Mouse (Mus musculus): ENCODE results near the gene Slc12a9. TPM values are rescaled to one million over a fixed set of nuclear protein-coding genes. Genes with fewer than 3 reads are reported as not detected.

Gene Slc12a9
- 1 to 10 TPM; 5.0 to 5.5 TPM for total RNA-seq (2021)

GRCm38 (mm10) chr5:137333512-137334174, at the start of gene Slc12a9:
Slc12a9 (minus strand) TSS chr5:137333597.
- peak; percentile 97 for DNase-seq

- peak; percentile 73 for DNase-seq
Measured at GRCm38 (mm10) chr5:137381152-137381551, 47.8 kb upstream of the Slc12a9 start.

GRCm38 (mm10) chr5:137377603-137378002, 44.2 kb upstream of the Slc12a9 start:
- DNase-seq, result peak; percentile 22

GRCm38 (mm10) chr5:137377176-137377575, 43.8 kb upstream of the Slc12a9 start:
- DNase-seq, result peak; percentile 55

GRCm38 (mm10) chr5:137376722-137377121, 43.3 kb upstream of the Slc12a9 start:
- no peak for DNase-seq

DNA sequence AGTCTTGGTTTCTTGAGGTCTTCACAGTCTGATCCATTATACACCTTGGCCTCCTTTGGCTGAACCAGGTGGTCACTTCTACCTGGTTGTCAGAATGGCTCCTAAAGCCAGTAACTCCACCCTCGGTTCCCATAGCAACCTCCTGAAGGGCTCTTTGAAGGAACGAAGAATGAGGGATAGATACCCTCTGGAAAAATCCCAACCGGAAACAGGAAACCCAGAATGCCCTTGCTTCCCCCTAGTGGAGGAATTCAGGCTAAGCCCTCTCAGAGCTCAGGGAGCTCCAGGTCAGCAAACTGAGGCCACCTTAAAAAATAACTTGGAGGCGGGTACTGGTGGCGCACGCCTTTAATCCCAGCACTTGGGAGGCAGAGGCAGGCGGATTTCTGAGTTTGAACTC, 42.8 kb upstream of the Slc12a9 start:
- DNase-seq, result peak; percentile 30

DNA sequence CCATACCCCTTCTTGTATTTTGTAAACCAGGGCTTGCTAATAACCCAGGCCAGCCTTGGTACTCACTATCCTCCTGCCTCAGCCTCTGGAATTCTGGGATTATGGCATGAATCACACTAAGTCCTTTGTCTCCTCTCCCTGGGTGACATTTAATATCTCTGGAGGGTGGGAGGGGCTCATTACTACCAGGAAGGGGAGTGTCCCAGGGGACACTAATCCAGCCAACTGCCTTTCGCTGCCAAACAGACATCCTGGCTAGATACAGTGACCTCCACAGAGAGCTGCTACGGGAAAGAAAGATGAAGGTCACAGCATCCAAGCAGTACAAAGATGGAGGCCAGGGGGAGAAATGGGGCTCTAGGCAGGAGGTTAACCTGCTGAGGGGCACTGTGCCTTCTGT, 42.2 kb upstream of the Slc12a9 start:
- DNase-seq, result peak; percentile 77

GRCm38 (mm10) chr5:137374521-137375080, 41.2 kb upstream of the Slc12a9 start:
- DNase-seq, result no peak

- DNase-seq, result peak; percentile 45
Measured at GRCm38 (mm10) chr5:137373371-137373950, 40.1 kb upstream of the Slc12a9 start.

- DNase-seq, result no peak
Measured at GRCm38 (mm10) chr5:137369665-137370064, 36.3 kb upstream of the Slc12a9 start.

- no peak for DNase-seq
Measured at GRCm38 (mm10) chr5:137358382-137358781, 25.0 kb upstream of the Slc12a9 start.

DNA sequence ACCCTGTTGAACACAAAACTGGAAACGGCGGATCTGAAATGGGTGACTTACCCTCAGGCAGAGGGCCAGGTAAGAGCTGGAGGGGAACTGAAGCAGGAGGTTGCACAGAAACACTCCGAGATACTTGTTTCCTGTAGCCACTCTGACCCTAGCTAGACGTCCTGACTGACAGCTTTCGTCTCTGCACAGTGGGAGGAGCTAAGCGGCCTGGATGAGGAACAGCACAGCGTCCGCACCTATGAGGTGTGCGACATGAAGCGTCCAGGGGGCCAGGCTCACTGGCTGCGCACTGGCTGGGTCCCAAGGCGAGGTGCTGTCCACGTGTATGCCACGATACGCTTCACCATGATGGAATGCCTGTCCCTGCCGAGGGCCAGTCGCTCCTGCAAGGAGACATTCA, 20.7 kb upstream of the Slc12a9 start:
- DNase-seq, result no peak

GRCm38 (mm10) chr5:137352011-137352975, 18.9 kb upstream of the Slc12a9 start:
- DNase-seq, result peak; percentile 80

DNA sequence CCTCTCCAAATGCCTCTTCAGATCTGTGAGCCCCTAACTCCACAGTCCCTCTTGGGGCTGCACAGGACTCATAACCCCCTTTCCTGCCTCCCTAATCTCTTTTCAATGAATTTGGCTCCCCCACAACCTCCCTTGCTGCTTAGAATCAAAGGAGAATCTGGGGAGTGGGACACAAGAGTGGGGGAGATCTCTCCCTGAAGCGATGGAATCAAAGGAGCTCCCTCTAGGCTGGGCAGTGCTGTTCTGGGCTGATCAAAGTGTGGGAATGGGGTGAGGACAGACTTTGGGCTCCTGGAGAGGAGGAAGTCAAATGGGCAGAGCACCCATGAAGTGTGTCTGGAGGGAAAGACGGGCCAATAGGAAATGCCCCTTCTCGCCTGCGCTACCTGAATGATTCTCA, 18.0 kb upstream of the Slc12a9 start:
- DNase-seq, result no peak

DNA sequence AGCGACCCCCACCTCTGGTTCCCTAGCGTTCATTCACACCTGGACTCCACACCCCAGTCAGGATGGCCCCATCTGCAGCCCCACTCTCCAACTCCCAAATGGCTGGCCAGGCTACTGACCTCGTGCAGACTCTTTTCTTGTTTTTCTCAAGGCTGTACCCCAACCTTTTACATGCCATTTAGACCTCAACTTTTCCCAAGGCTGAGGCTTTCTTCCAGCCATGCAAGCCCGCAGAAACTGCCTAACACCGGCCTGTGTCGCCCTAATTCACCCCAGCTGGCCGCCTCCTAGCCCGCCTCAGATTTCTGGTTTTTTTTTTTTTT, 17.6 kb upstream of the Slc12a9 start:
- no peak for DNase-seq

DNA sequence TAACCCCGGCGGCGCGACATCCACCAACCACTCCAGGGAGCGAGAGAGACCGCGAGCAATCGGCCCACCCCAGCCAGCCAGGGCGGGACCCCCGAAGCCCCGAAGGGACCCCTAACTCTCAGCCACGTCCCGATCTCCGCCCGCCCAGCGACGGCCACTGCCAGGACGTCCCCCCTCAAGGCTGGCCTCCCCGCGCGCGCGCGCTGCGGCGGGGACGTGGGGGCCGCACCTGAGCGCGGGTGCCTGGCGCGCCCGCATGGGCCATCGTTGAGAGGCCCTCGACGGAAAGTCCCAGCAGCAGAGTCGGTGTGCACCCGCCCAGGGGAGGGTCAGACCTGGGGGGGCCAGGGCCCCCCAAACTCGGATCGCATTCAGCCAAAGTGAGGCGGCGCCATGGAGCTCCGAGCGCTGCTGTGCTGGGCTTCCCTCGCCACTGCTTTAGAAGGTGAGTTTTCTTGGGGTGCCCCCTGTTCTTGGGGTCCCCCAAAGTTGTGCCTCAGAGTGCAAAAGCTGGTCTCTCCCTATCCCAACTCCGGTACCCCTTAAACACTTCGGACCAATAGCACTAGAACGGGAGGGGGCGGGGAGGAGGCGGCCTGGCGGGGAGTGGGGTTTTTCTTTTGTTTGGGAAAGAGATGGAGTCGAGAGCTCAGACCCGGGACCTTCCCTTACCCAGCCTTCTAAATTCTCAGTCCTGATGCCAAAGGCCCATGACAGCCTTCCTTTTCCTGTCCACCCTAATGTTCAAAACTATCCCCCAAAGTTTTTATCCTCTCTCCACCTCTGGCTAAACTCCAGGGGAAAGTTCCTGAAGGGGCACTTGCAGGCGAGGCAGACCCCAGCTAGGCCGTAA, 17.0 kb upstream of the Slc12a9 start:
- no peak for DNase-seq

- peak; percentile 96 for DNase-seq
Measured at GRCm38 (mm10) chr5:137349384-137350204, 16.2 kb upstream of the Slc12a9 start, which contains the start of gene Ephb4. Ephb4 (plus strand) TSS chr5:137350109.

DNA sequence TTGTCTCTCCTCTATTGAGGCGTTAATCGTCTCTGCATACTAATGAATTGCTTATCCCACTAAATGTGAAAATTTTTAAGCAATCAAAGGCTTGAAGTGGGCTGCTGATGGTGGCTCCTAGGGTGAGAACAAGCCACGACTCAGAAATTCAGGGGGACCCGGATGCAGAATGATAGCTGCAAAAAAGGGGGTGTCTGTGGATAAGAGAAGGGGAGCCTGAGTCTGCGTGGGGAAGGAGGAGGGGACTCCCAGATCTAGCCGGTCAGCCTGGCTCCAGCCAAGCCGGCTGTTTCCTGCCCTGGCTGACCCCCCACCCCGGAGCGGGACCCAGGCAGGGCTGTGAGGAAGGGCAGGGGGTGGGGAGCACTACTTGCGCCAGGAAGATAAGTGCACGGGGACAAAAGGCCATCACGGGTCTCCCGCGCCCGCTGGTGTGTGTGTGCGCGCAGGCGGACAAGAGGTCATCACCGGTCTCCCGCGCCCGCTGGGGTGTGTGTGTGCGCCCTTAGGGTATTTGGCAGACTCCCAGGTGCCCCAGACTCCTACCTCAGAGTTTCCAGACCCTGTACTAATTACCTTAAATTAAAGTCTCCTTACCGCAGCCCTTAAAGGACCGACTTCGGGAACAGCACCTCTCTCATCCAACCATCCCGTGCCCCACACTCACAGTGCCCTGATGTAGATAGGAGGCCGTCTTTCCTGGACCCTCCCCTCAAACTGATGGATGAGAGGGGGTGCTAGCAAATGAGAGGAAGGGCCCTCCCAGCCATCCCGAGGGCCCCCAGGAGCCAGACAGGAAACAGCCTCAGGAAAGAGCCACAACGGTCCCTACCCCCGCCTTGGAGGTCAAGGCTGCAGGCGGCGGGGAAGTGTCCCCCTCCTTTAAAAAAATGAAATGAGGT, 15.3 kb upstream of the Slc12a9 start:
- peak; percentile 86 for DNase-seq

DNA sequence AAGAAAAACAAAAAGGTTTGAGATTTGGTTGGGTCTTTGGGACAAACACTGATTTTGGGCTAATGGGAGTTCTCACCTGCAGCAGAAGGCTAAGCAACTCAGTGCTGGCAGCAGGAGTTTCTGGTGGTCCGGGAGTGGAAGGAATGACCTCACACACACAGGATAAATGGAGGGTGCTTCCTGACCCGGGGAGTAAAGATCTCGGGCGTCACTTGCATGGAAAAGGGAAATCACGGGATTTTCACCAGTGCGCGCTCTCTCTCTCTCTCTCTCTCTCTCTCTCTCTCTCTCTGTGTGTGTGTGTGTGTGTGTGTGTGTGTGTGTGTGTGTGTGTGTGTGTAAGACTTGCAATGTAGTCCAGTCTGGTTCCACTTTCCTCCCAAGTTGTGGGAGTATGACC, 14.5 kb upstream of the Slc12a9 start:
- peak; percentile 37 for DNase-seq

- DNase-seq, result no peak
Measured at GRCm38 (mm10) chr5:137346983-137347382, 13.6 kb upstream of the Slc12a9 start.

Data from heart, postnatal 4 days (tissue).